Mouse (Mus musculus) limb, embryonic 11.5 days (tissue): ENCODE data around the gene Cldn10. TPM values are rescaled to one million over a fixed set of nuclear protein-coding genes. Genes with fewer than 3 reads are reported as not detected.

ENCODE experiments used
- ATAC-seq: fragments of 200-750 bp; cut with Nextera tagmentation; 2 replicates; pipeline ENCODE4 v1.8.0; 2017; ENCODE audit warnings: low read depth; ENCODE audit not compliant: insufficient number of reproducible peaks, low FRiP score, low TSS enrichment
- DNase-seq: peaks from one replicate; pipeline ENCODE4 v3.0.0-alpha.2; 2015; ENCODE audit warnings: low spot score
- H3K27ac ChIP-seq: fragments of 300-500 bp; sonication (generic); replicated peaks from 2 replicates; pipeline ENCODE4 v1.5.1; 2014; ENCODE audit warnings: low read depth, mild to moderate bottlenecking, low read length
- H3K27me3 ChIP-seq: fragments of 300-500 bp; sonication (generic); 2 replicates; pipeline ENCODE4 v1.6.1; 2014; ENCODE audit warnings: mild to moderate bottlenecking, low read length, mixed read lengths; ENCODE audit not compliant: control insufficient read depth, insufficient read depth
- H3K36me3 ChIP-seq: fragments of 300-500 bp; sonication (generic); 2 replicates; pipeline ENCODE4 v1.6.1; 2014; ENCODE audit warnings: mild to moderate bottlenecking, low read length, moderate library complexity, mixed read lengths; ENCODE audit not compliant: control insufficient read depth, insufficient read depth
- H3K4me1 ChIP-seq: fragments of 300-500 bp; sonication (generic); 2 replicates; pipeline ENCODE4 v1.6.1; 2014; ENCODE audit warnings: low read length, mixed read lengths; ENCODE audit not compliant: control insufficient read depth, insufficient read depth
- H3K4me2 ChIP-seq: fragments of 300-500 bp; sonication (generic); 2 replicates; pipeline ENCODE4 v1.6.1; 2014; ENCODE audit warnings: low read depth, mild to moderate bottlenecking, moderate library complexity; ENCODE audit not compliant: severe bottlenecking
- H3K4me3 ChIP-seq: fragments of 300-500 bp; sonication (generic); 2 replicates; pipeline ENCODE4 v1.5.1; 2014; ENCODE audit warnings: low read depth, low read length
- H3K9ac ChIP-seq: fragments of 300-500 bp; sonication (generic); 2 replicates; pipeline ENCODE4 v1.6.1; 2014; ENCODE audit warnings: mild to moderate bottlenecking, low read length
- H3K9me3 ChIP-seq: fragments of 300-500 bp; sonication (generic); 2 replicates; pipeline ENCODE4 v1.6.1; 2016; ENCODE audit warnings: low read length; ENCODE audit not compliant: control insufficient read depth
- WGBS: fragments of 180-500 bp; shearing (Covaris S2); extraction: QIAGEN DNeasy Blood & Tissue Kit; methylation state at CpG from one replicate; pipeline ENCODE4 v1.1.7; 2014; 5-methylcytosine and 5-hydroxymethylcytosine counted together
- polyA plus RNA-seq: library from polyadenylated mRNA; unstranded; fragments of >200 nt; fragmentation: Nextera tagmentation; extraction: Ambion mirVana; gene quantifications from 2 replicates; pipeline ENCODE4 v1.2.1, GENCODE M21; 2014

Cldn10 gene
- polyA plus RNA-seq, 1 experiment from 2014 or later, result 1.2 TPM

GRCm38 (mm10) chr14:118822816-118823215 is 35.1 kb downstream of the Cldn10 start:
- 95% methylated on average over 4 of the region's 4 CpGs for WGBS

GRCm38 (mm10) chr14:118823313-118823712 is 35.6 kb downstream of the Cldn10 start:
- no peak overlapping the region for H3K4me2 ChIP-seq
- ATAC-seq, result no peak
- 84% methylated on average over 6 of the region's 6 CpGs for WGBS

More at GRCm38 (mm10) chr14:118822816-118823215, 35.1 kb downstream of the Cldn10 start:
- no peak overlapping the region for H3K27ac ChIP-seq
- H3K27me3 ChIP-seq, result no peaks in the 10 kb centered on the region
- H3K9me3 ChIP-seq, result no peaks in the 10 kb centered on the region
- H3K4me2 ChIP-seq, result no peak overlapping the region
- H3K4me1 ChIP-seq, result no peaks in the 10 kb centered on the region
- no peak overlapping the region for H3K9ac ChIP-seq
- no peaks in the 10 kb centered on the region for H3K36me3 ChIP-seq
- DNase-seq (no peak), ATAC-seq (no peak)
- no peak overlapping the region for H3K4me3 ChIP-seq

DNA sequence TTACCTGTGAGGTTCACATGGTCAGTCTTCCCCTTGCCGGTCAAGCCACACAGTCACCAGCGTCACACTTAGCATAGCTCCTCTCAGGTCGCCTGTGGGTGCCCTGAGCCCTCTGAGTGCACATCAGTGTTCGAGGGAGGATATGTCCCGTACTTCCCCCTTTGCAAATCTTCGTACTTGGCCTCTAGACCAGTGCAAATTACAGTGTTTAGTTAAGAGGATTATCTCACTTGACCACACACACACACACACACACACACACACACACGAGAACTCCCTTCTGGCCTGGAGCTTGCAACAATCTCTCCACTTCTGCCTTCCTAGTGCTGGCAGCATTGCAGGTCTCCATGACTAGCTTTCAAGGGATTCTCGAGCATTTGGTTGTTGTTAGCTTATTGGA is 38.6 kb downstream of the Cldn10 start:
- Histone ChIP-seq H3K4me3 (no peak overlapping the region), H3K4me1 (no peaks in the 10 kb centered on the region), H3K9ac (no peak overlapping the region), H3K4me2 (no peak overlapping the region), H3K36me3 (no peaks in the 10 kb centered on the region), H3K9me3 (no peaks in the 10 kb centered on the region), H3K27me3 (no peaks in the 10 kb centered on the region), H3K27ac (no peak overlapping the region)
- WGBS, result 88% methylated on average over 8 of the region's 8 CpGs
- DNase-seq (no peak), ATAC-seq (no peak)

More at GRCm38 (mm10) chr14:118823313-118823712, 35.6 kb downstream of the Cldn10 start:
- Histone ChIP-seq H3K4me3 (no peak overlapping the region), H3K27me3 (no peaks in the 10 kb centered on the region), H3K9me3 (no peaks in the 10 kb centered on the region), H3K36me3 (no peaks in the 10 kb centered on the region), H3K4me1 (no peaks in the 10 kb centered on the region), H3K27ac (no peak overlapping the region), H3K9ac (no peak overlapping the region)
- DNase-seq, result no peak

- no peaks in the 10 kb centered on the region for H3K36me3 ChIP-seq
- H3K9me3 ChIP-seq, result no peaks in the 10 kb centered on the region
- H3K4me2 ChIP-seq, result no peak overlapping the region
- whole genome bisulfite sequencing, result 57% methylated on average over 7 of the region's 7 CpGs
- no peaks in the 10 kb centered on the region for H3K4me1 ChIP-seq
- ATAC-seq (no peak), DNase-seq (no peak)
- H3K27me3 ChIP-seq, result no peaks in the 10 kb centered on the region
- no peak overlapping the region for H3K9ac ChIP-seq
- H3K4me3 ChIP-seq, result no peak overlapping the region
- no peak overlapping the region for H3K27ac ChIP-seq
Observed at GRCm38 (mm10) chr14:118827283-118827904, 39.7 kb downstream of the Cldn10 start.

GRCm38 (mm10) chr14:118829331-118830095 is 41.8 kb downstream of the Cldn10 start:
- 82% methylated on average over 11 of the region's 11 CpGs for WGBS
- DNase-seq (no peak), ATAC-seq (no peak)
- Histone ChIP-seq H3K4me3 (no peak overlapping the region), H3K27ac (no peak overlapping the region), H3K9ac (no peak overlapping the region), H3K4me1 (peaks cover 1% of the 10 kb centered on the region; the same call in 1 of the 2 replicates), H3K9me3 (no peaks in the 10 kb centered on the region), H3K36me3 (no peaks in the 10 kb centered on the region), H3K4me2 (no peak overlapping the region), H3K27me3 (no peaks in the 10 kb centered on the region)

- Histone ChIP-seq H3K27me3 (no peaks in the 10 kb centered on the region), H3K27ac (no peak overlapping the region), H3K4me1 (peaks cover 2% of the 10 kb centered on the region; the same call in 1 of the 2 replicates), H3K9me3 (no peaks in the 10 kb centered on the region), H3K4me3 (no peak overlapping the region), H3K36me3 (no peaks in the 10 kb centered on the region), H3K4me2 (no peak overlapping the region), H3K9ac (no peak overlapping the region)
- no peak for DNase-seq
- ATAC-seq, result no peak
- 80% methylated on average over 4 of the region's 4 CpGs for WGBS
Observed at GRCm38 (mm10) chr14:118831597-118831996, 43.9 kb downstream of the Cldn10 start.

DNA sequence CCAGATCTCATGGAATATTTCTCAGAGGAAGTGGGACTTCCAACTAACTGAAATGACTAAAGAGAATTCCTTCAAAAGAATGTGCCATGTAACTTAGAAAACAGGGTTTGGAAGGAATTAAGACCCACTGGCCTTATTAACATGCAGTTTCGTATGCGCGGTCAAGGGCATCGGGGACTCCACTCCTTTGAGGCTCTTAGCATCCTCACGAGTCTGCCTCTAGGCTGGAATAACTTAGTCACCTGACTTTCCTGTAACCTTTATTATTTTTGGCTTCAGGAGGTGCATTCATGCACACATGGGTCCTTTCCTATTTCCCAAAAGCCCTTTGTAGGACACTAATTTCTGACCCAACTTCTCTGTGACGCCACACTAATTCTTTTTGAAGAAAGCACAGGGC is 45.5 kb downstream of the Cldn10 start:
- H3K27me3 ChIP-seq, result no peaks in the 10 kb centered on the region

DNA sequence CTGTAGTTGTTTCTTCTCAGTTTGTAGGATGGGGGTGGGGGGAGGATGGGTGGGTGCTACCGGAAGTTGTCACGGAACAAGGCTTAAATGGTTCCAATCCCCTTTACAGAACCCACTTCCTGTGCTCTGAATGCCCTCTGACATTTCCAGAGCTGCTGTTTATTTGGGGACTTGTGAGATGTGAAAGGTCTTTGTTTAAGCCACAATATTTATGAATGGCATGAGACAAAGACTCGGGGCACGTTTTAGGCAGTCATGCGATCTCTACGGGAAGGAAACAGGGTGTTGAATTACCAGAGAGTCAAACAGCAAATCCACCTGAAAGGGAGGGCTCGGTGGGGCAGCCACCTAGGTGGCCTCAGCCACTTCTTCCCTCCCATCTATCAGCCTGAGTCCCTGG is 46.6 kb downstream of the Cldn10 start:
- WGBS, result 21% methylated on average over 7 of the region's 7 CpGs
- no peak for ATAC-seq
- H3K9me3 ChIP-seq, result no peaks in the 10 kb centered on the region
- H3K4me1 ChIP-seq, result peaks cover 2% of the 10 kb centered on the region; the same call in 1 of the 2 replicates
- no peaks in the 10 kb centered on the region for H3K36me3 ChIP-seq
- no peak for DNase-seq
- no peaks in the 10 kb centered on the region for H3K27me3 ChIP-seq
- H3K4me3 ChIP-seq, result no peak overlapping the region
- no peak overlapping the region for H3K9ac ChIP-seq
- H3K27ac ChIP-seq, result no peak overlapping the region
- no peak overlapping the region; the same call in 1 of the 2 replicates for H3K4me2 ChIP-seq

More for the DNA sequence above, 45.5 kb downstream of the Cldn10 start:
- DNase-seq (no peak), ATAC-seq (no peak)
- Histone ChIP-seq H3K9me3 (no peaks in the 10 kb centered on the region), H3K9ac (no peak overlapping the region), H3K27ac (no peak overlapping the region), H3K4me2 (no peak overlapping the region), H3K36me3 (no peaks in the 10 kb centered on the region), H3K4me1 (peaks cover 2% of the 10 kb centered on the region; the same call in 1 of the 2 replicates), H3K4me3 (no peak overlapping the region)
- 87% methylated on average over 6 of the region's 6 CpGs for WGBS
